In genomic region chr12:87300441-87300690, GRCm38 (mm10) we compare ENCODE assay signal across 9 mouse cellular contexts. TPM values are rescaled to one million over a fixed set of nuclear protein-coding genes. Genes with fewer than 3 reads are reported as not detected.
DNase-seq lines count a peak whose midpoint lies in the region; ATAC-seq and TF ChIP-seq lines count a peak whose summit lies in the region.
"Had no signal": no experiment of that assay in that cellular context is flagged by ENCODE, and none has a peak within 500 bp of the region (broad histone marks: within the 10 kb centered on the region; RNA-seq: fewer than 3 reads in every experiment).

No protein-coding gene starts in this region.

- H3K4me3 ChIP-seq in E14TG2a.4 (replicated peaks; ENCODE audit: low read length), result peak overlapping the region; percentile 92
- peak overlapping the region; percentile 71 for H3K4me3 ChIP-seq in hindbrain, embryonic 10.5 days
- H3K4me3 ChIP-seq in liver, embryonic 15.5 days (replicated peaks), result peak overlapping the region; percentile 63

- peak; percentile 8; the same call in 1 of the 2 replicates for ATAC-seq in liver, embryonic 15.5 days (ENCODE audit: insufficient read depth)
- ATAC-seq in monocyte, adult 5-6 weeks (replicated peaks; ENCODE audit: insufficient number of reproducible peaks, low FRiP score, low TSS enrichment, poor library complexity, severe bottlenecking), result no peak
- no peak for ATAC-seq in granulocyte monocyte progenitor cell, adult 5-6 weeks (replicated peaks; ENCODE audit: poor library complexity, severe bottlenecking)

- H3K9me3 ChIP-seq in E14TG2a.4 (ENCODE audit: low read length), result no peaks in the 10 kb centered on the region
- no peaks in the 10 kb centered on the region for H3K9me3 ChIP-seq in hindbrain, embryonic 10.5 days
- H3K9me3 ChIP-seq in liver, embryonic 15.5 days (replicated peaks), result no peaks in the 10 kb centered on the region

- peaks cover 34% of the 10 kb centered on the region for H3K4me1 ChIP-seq in E14TG2a.4 (replicated peaks; ENCODE audit: low read depth, low read length)
- H3K4me1 ChIP-seq in hindbrain, embryonic 10.5 days (replicated peaks), result peaks cover 19% of the 10 kb centered on the region
- peaks cover 18% of the 10 kb centered on the region for H3K4me1 ChIP-seq in liver, embryonic 15.5 days (replicated peaks)

- H3K9ac ChIP-seq in liver, embryonic 15.5 days, result 0 out of 2 replicates have a peak overlapping the region, but pooled peaks have one; percentile 40

- no peak for TF ChIP-seq CTCF in E14TG2a.4 (conservative IDR thresholded peaks at IDR 0.05; ENCODE audit: low read length)

- H3K27me3 ChIP-seq in E14TG2a.4 (ENCODE audit: insufficient read depth, low read length), result peaks cover 29% of the 10 kb centered on the region
- peaks cover 43% of the 10 kb centered on the region for H3K27me3 ChIP-seq in hindbrain, embryonic 10.5 days (ENCODE audit: insufficient read depth, poor library complexity, severe bottlenecking)
- peaks cover 43% of the 10 kb centered on the region for H3K27me3 ChIP-seq in liver, embryonic 15.5 days

- no peak overlapping the region for H3K27ac ChIP-seq in hindbrain, embryonic 10.5 days
- no peak overlapping the region for H3K27ac ChIP-seq in liver, embryonic 15.5 days (replicated peaks)

- H3K4me2 ChIP-seq in liver, embryonic 15.5 days, result peak overlapping the region; percentile 83

- H3K36me3 ChIP-seq in E14TG2a.4 (ENCODE audit: insufficient read depth, low read length), result no peaks in the 10 kb centered on the region
- H3K36me3 ChIP-seq in hindbrain, embryonic 10.5 days, result no peaks in the 10 kb centered on the region
- no peaks in the 10 kb centered on the region for H3K36me3 ChIP-seq in liver, embryonic 15.5 days (replicated peaks)

- WGBS in hindbrain, embryonic 10.5 days, result 2% methylated on average over 9 of the region's 9 CpGs
- 4% methylated on average over 9 of the region's 9 CpGs for WGBS in liver, embryonic 15.5 days (ENCODE audit: insufficient replicate concordance)

- peak; percentile 91 for DNase-seq in heart, adult 11 months
- DNase-seq in heart, adult 18-20 months, result no peak
- no peak for DNase-seq in hindbrain, embryonic 10.5 days (ENCODE audit: low spot score)
- no peak for DNase-seq in layer of hippocampus, adult 11-12 months (ENCODE audit: low spot score)

RNA-seq across cellular contexts. Expression of gene Ism2, which starts 0.9 kb away (rescaled TPM):
- not detected for total RNA-seq in heart, adult 18-20 months (2021)
- polyA plus RNA-seq in hindbrain, embryonic 10.5 days (2016; fragmentation: Nextera tagmentation; extraction: Ambion mirVana), result 0.84 and 1.5 TPM in 2 replicates
- 0.15 and 0.23 TPM in 2 replicates for polyA plus RNA-seq in liver, embryonic 15.5 days (2015; fragmentation: Nextera tagmentation; extraction: Ambion mirVana)
- total RNA-seq in monocyte, adult 5-6 weeks (2017), result not detected in 3 replicates
- not detected in 2 replicates for total RNA-seq in granulocyte monocyte progenitor cell, adult 5-6 weeks (2014; fragmentation: Nextera tagmentation)
- total RNA-seq in granulocyte monocyte progenitor cell, adult 5-6 weeks (2017), result not detected in 2 replicates
- total RNA-seq: common myeloid progenitor, adult 5-6 weeks had no signal

RNA-seq across cellular contexts. Expression of gene Ahsa1, which starts 34.1 kb away (rescaled TPM):
- total RNA-seq in heart, adult 18-20 months (2021), result 100 to 1,000 TPM; 155 to 174 TPM
- polyA plus RNA-seq in hindbrain, embryonic 10.5 days (2016; fragmentation: Nextera tagmentation; extraction: Ambion mirVana), result 230 and 269 TPM in 2 replicates
- polyA plus RNA-seq in liver, embryonic 15.5 days (2015; fragmentation: Nextera tagmentation; extraction: Ambion mirVana), result 129 and 132 TPM in 2 replicates
- total RNA-seq in monocyte, adult 5-6 weeks (2017), result 175 to 197 TPM (median 181 TPM) in 3 replicates
- total RNA-seq in granulocyte monocyte progenitor cell, adult 5-6 weeks (2014; fragmentation: Nextera tagmentation), result 174 and 185 TPM in 2 replicates
- 310 and 324 TPM in 2 replicates for total RNA-seq in granulocyte monocyte progenitor cell, adult 5-6 weeks (2017)

RNA-seq across cellular contexts. Expression of gene Vipas39, which starts 34.3 kb away (rescaled TPM):
- 10 to 100 TPM; 22.0 to 24.6 TPM for total RNA-seq in heart, adult 18-20 months (2021)
- 52.6 and 67.0 TPM in 2 replicates for polyA plus RNA-seq in hindbrain, embryonic 10.5 days (2016; fragmentation: Nextera tagmentation; extraction: Ambion mirVana)
- polyA plus RNA-seq in liver, embryonic 15.5 days (2015; fragmentation: Nextera tagmentation; extraction: Ambion mirVana), result 8.2 and 9.5 TPM in 2 replicates
- total RNA-seq in monocyte, adult 5-6 weeks (2017), result 29.4 to 34.9 TPM (median 34.6 TPM) in 3 replicates
- 25.9 and 56.4 TPM in 2 replicates for total RNA-seq in granulocyte monocyte progenitor cell, adult 5-6 weeks (2014; fragmentation: Nextera tagmentation)
- total RNA-seq in granulocyte monocyte progenitor cell, adult 5-6 weeks (2017), result 27.2 and 31.0 TPM in 2 replicates
